Mouse (Mus musculus) neural tube, embryonic 12.5 days (tissue): ENCODE data around the gene Cd48. TPM values are rescaled to one million over a fixed set of nuclear protein-coding genes. Genes with fewer than 3 reads are reported as not detected.
"Not testable (repeated sequence)": the region's sequence is repeated elsewhere in the genome, so short reads cannot be mapped to it uniquely, and the experiment has no call there.

Source experiments
- ATAC-seq: fragments of 200-750 bp; cut with Nextera tagmentation; 2 replicates; pipeline ENCODE4 v1.8.0; 2017; ENCODE audit warnings: low read depth, mild to moderate bottlenecking, moderate TSS enrichment, moderate library complexity; ENCODE audit not compliant: low FRiP score
- H3K27ac ChIP-seq: fragments of 300-500 bp; sonication (generic); 2 replicates; pipeline ENCODE4 v1.5.1; 2016
- H3K27me3 ChIP-seq: fragments of 300-500 bp; sonication (generic); replicated peaks from 2 replicates; pipeline ENCODE4 v1.6.1; 2016; ENCODE audit warnings: mild to moderate bottlenecking
- H3K36me3 ChIP-seq: fragments of 300-500 bp; sonication (generic); 2 replicates; pipeline ENCODE4 v1.6.1; 2016; ENCODE audit warnings: mild to moderate bottlenecking
- H3K4me1 ChIP-seq: fragments of 300-500 bp; sonication (generic); 2 replicates; pipeline ENCODE4 v1.6.1; 2016
- H3K4me2 ChIP-seq: fragments of 300-500 bp; sonication (generic); replicated peaks from 2 replicates; pipeline ENCODE4 v1.6.1; 2016; ENCODE audit warnings: mild to moderate bottlenecking
- H3K4me3 ChIP-seq: fragments of 300-500 bp; sonication (generic); 2 replicates; pipeline ENCODE4 v1.5.1; 2016
- H3K9ac ChIP-seq: fragments of 300-500 bp; sonication (generic); 2 replicates; pipeline ENCODE4 v1.6.1; 2016; ENCODE audit warnings: mild to moderate bottlenecking
- H3K9me3 ChIP-seq: fragments of 300-500 bp; sonication (generic); 2 replicates; pipeline ENCODE4 v1.6.1; 2016; ENCODE audit warnings: mild to moderate bottlenecking
- WGBS: fragments of 180-500 bp; shearing (Covaris S2); methylation state at CpG from one replicate; pipeline ENCODE4 v1.1.7; 2016; 5-methylcytosine and 5-hydroxymethylcytosine counted together
- polyA plus RNA-seq: library from polyadenylated mRNA; unstranded; fragments of >200 nt; fragmentation: Nextera tagmentation; extraction: Ambion mirVana; gene quantifications from 2 replicates; pipeline ENCODE4 v1.2.1, GENCODE M21; 2016

Gene Cd48
- polyA plus RNA-seq, 1 experiment from 2014 or later = 0.81 TPM

DNA sequence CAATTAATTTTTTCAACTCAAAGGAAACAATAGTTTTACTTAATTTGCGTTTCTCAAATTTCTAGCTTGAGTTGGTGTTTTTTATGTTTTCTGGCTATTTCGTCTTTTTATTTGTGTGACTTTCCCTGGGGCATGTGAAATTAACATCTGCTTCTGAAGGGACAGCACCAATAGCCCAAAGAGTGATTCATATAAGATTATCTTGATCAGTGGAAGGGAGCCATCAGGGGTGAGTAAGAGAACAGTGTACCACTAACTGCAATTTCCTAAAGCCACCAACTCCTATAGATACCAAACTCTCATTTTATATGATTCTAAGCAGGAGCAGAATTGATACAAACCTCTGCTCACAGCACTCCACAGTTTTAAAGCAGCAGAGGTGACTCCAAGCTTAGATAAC is 18.1 kb upstream of the Cd48 start:
- H3K4me1 ChIP-seq = no peaks in the 10 kb centered on the region
- H3K9ac ChIP-seq = no peak overlapping the region
- H3K9me3 ChIP-seq = no peaks in the 10 kb centered on the region
- no peaks in the 10 kb centered on the region for H3K36me3 ChIP-seq
- 90% methylated on average over 2 of the region's 2 CpGs for whole genome bisulfite sequencing
- no peak overlapping the region for H3K4me3 ChIP-seq
- H3K27ac ChIP-seq = no peak overlapping the region
- no peak for ATAC-seq
- H3K27me3 ChIP-seq = no peaks in the 10 kb centered on the region
- no peak overlapping the region for H3K4me2 ChIP-seq

DNA sequence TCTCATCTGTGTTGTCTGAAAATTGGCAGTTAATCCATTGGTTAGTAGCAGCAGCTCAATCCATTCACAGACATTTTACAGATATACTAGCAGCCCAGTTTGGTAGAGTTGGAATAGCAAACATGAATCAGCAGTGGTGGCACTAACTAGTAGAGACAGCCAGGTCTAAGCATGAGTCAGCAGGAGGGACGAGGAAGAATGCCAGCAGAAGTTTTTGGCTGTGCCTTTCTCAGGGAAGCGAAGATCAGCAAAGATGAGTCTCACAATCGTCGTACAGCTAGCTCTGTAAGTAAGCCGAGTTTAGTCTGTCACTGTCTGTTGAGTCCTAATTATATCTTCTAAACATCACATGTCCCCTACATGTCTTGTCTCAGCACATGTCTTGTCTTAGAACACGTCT is 15.5 kb upstream of the Cd48 start:
- Histone ChIP-seq H3K27me3 (no peaks in the 10 kb centered on the region), H3K4me1 (no peaks in the 10 kb centered on the region), H3K4me3 (no peak overlapping the region), H3K27ac (no peak overlapping the region), H3K9ac (no peak overlapping the region), H3K4me2 (no peak overlapping the region), H3K36me3 (no peaks in the 10 kb centered on the region), H3K9me3 (no peaks in the 10 kb centered on the region)
- 91% methylated on average over 6 of the region's 6 CpGs for WGBS
- ATAC-seq = no peak

GRCm38 (mm10) chr1:171667160-171667559 is 14.6 kb upstream of the Cd48 start:
- no peak overlapping the region for H3K27ac ChIP-seq
- ATAC-seq = no peak
- H3K9ac ChIP-seq = no peak overlapping the region
- H3K27me3 ChIP-seq = no peaks in the 10 kb centered on the region
- 73% methylated on average over 1 of the region's 1 CpGs for WGBS
- no peaks in the 10 kb centered on the region for H3K9me3 ChIP-seq
- no peak overlapping the region for H3K4me2 ChIP-seq
- no peaks in the 10 kb centered on the region for H3K36me3 ChIP-seq
- H3K4me1 ChIP-seq = no peaks in the 10 kb centered on the region
- no peak overlapping the region for H3K4me3 ChIP-seq

- 83% methylated on average over 2 of the region's 2 CpGs for WGBS
- H3K27me3 ChIP-seq, H3K4me2 ChIP-seq, H3K4me3 ChIP-seq, H3K9ac ChIP-seq, H3K27ac ChIP-seq, H3K4me1 ChIP-seq, H3K36me3 ChIP-seq, H3K9me3 ChIP-seq, ATAC-seq: not testable (repeated sequence)
Measured at GRCm38 (mm10) chr1:171672451-171672850, 9.4 kb upstream of the Cd48 start.

- Histone ChIP-seq H3K4me3 (no peak overlapping the region), H3K9me3 (no peaks in the 10 kb centered on the region), H3K4me2 (no peak overlapping the region), H3K36me3 (no peaks in the 10 kb centered on the region), H3K4me1 (no peaks in the 10 kb centered on the region), H3K27me3 (no peaks in the 10 kb centered on the region), H3K27ac (no peak overlapping the region), H3K9ac (no peak overlapping the region)
- WGBS = 74% methylated on average over 5 of the region's 5 CpGs
- no peak for ATAC-seq
Measured at GRCm38 (mm10) chr1:171672854-171673475, 8.8 kb upstream of the Cd48 start.

DNA sequence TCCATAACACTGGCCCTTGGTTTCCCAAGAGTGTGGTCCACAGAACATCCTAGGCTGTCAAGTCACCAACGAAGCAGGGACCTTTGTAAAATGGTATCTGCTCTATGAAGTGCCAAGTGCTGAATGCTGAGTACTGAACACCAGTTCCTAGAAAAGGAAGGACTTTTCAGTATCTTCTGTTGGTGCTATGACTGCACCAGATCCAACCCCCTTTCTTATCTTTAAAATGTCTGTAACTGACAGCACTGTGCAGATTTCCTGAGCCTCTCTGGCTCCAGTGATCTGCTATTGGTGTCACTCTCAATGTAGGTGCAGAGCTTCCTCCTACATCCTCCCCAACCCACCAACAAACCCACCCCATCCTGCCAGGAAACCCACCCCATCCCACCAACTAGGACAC is 7.3 kb upstream of the Cd48 start:
- H3K9me3 ChIP-seq = no peaks in the 10 kb centered on the region
- H3K9ac ChIP-seq = no peak overlapping the region
- ATAC-seq = no peak
- H3K36me3 ChIP-seq = no peaks in the 10 kb centered on the region
- H3K27me3 ChIP-seq = no peaks in the 10 kb centered on the region
- 70% methylated on average over 1 of the region's 1 CpGs for WGBS
- no peak overlapping the region for H3K4me3 ChIP-seq
- H3K4me2 ChIP-seq = no peak overlapping the region
- no peak overlapping the region for H3K27ac ChIP-seq
- no peaks in the 10 kb centered on the region for H3K4me1 ChIP-seq

GRCm38 (mm10) chr1:171677721-171678120 is 4.1 kb upstream of the Cd48 start:
- WGBS = 70% methylated on average over 1 of the region's 1 CpGs

GRCm38 (mm10) chr1:171681009-171681408 is 800 bp upstream of the Cd48 start:
- Histone ChIP-seq H3K9me3 (no peaks in the 10 kb centered on the region), H3K4me1 (no peaks in the 10 kb centered on the region), H3K9ac (no peak overlapping the region), H3K36me3 (no peaks in the 10 kb centered on the region), H3K27ac (no peak overlapping the region), H3K4me2 (no peak overlapping the region), H3K4me3 (no peak overlapping the region), H3K27me3 (no peaks in the 10 kb centered on the region)
- no peak for ATAC-seq
- WGBS = 87% methylated on average over 7 of the region's 7 CpGs

More at GRCm38 (mm10) chr1:171677721-171678120, 4.1 kb upstream of the Cd48 start:
- H3K4me3 ChIP-seq = no peak overlapping the region
- no peak for ATAC-seq
- H3K27ac ChIP-seq = no peak overlapping the region
- H3K4me1 ChIP-seq = no peaks in the 10 kb centered on the region
- H3K36me3 ChIP-seq = no peaks in the 10 kb centered on the region
- no peaks in the 10 kb centered on the region for H3K9me3 ChIP-seq
- H3K27me3 ChIP-seq = no peaks in the 10 kb centered on the region
- no peak overlapping the region for H3K9ac ChIP-seq
- no peak overlapping the region for H3K4me2 ChIP-seq

- no peaks in the 10 kb centered on the region for H3K4me1 ChIP-seq
- H3K9me3 ChIP-seq = no peaks in the 10 kb centered on the region
- ATAC-seq = no peak
- H3K4me3 ChIP-seq = no peak overlapping the region
- no peak overlapping the region for H3K9ac ChIP-seq
- H3K4me2 ChIP-seq = no peak overlapping the region
- H3K36me3 ChIP-seq = no peaks in the 10 kb centered on the region
- H3K27ac ChIP-seq = no peak overlapping the region
- 93% methylated on average over 9 of the region's 9 CpGs for WGBS
- no peaks in the 10 kb centered on the region for H3K27me3 ChIP-seq
Measured at GRCm38 (mm10) chr1:171684923-171685322, 3.1 kb downstream of the Cd48 start.

DNA sequence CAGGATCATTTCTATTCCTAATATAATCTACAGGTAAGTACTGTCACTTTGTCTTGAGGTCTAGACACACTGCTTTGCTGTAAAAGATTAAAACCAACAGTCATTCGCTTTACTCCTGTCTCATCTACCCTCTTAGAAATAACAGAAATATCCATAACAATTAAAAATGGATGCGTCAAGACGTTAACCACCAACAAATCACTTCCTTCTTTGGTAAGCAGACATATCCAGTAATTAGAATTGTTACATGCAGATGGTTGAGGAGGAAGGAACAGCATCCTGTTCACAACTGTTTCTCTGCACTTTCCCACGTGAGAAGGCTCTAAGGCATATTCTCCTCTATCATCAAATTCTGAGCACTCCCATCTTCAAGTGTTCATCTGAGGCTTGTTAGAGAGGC is 5.5 kb downstream of the Cd48 start:
- Histone ChIP-seq H3K4me2 (no peak overlapping the region), H3K4me3 (no peak overlapping the region), H3K36me3 (no peaks in the 10 kb centered on the region), H3K4me1 (no peaks in the 10 kb centered on the region), H3K9me3 (no peaks in the 10 kb centered on the region), H3K9ac (no peak overlapping the region), H3K27ac (no peak overlapping the region), H3K27me3 (no peaks in the 10 kb centered on the region)
- no peak for ATAC-seq
- 93% methylated on average over 4 of the region's 4 CpGs for WGBS

GRCm38 (mm10) chr1:171693918-171694317 is 12.1 kb downstream of the Cd48 start:
- no peak overlapping the region for H3K4me3 ChIP-seq
- H3K4me1 ChIP-seq = no peaks in the 10 kb centered on the region
- no peak for ATAC-seq
- no peak overlapping the region for H3K9ac ChIP-seq
- WGBS = 91% methylated on average over 1 of the region's 1 CpGs
- no peaks in the 10 kb centered on the region for H3K9me3 ChIP-seq
- H3K27me3 ChIP-seq = no peaks in the 10 kb centered on the region
- H3K36me3 ChIP-seq = no peaks in the 10 kb centered on the region
- no peak overlapping the region for H3K27ac ChIP-seq
- H3K4me2 ChIP-seq = no peak overlapping the region

DNA sequence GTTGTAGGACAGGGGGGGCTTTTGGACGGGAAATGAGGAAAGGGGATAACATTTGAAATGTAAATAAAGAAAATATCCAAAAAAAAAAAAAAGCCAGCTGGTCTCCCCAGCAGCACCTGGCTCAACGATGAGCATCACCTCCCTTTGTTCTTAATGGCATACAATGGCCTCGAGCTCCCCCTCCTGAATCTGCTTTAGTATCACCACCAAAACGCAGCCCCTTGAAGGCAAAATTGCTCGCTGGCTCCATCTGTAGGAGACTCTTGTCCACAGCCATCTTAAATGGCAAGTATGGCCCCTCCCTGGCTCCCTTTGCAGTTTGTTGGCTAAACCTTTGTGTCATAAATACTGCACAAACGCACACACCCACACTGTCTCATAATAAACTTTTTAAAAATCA is 17.2 kb downstream of the Cd48 start:
- Histone ChIP-seq H3K27me3 (no peaks in the 10 kb centered on the region), H3K27ac (no peak overlapping the region), H3K4me2 (no peak overlapping the region), H3K4me1 (no peaks in the 10 kb centered on the region), H3K36me3 (no peaks in the 10 kb centered on the region), H3K9ac (no peak overlapping the region), H3K4me3 (no peak overlapping the region), H3K9me3 (no peaks in the 10 kb centered on the region)
- no peak for ATAC-seq
- WGBS = 20% methylated on average over 6 of the region's 6 CpGs

- ATAC-seq, H3K27me3 ChIP-seq, H3K9ac ChIP-seq, H3K4me3 ChIP-seq, H3K9me3 ChIP-seq, H3K4me2 ChIP-seq, H3K27ac ChIP-seq, H3K4me1 ChIP-seq, H3K36me3 ChIP-seq: not testable (repeated sequence)
- WGBS = 84% methylated on average over 1 of the region's 1 CpGs
Measured at GRCm38 (mm10) chr1:171713736-171714135, 31.9 kb downstream of the Cd48 start.
